ENCODE assay signal across 16 mouse cellular contexts in the genomic region with DNA sequence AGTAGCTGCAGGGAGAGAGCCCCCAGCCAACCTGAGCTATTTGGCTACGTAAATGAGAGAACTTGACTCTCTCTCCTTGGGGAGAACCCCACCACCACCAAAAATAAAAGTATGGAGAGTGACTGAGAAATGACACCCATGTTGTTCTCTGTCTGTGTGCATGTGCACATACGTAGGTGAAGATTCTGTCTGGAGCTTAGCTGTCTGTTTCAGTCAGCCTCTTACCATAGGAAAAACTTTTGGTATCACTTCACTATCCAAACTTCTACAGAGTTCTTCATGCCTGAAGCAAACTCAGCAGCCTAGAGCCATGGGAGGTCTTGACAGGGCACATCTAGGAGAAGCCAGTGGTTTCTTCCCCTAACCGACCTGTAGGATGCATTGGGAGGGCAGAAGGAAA. TPM values are rescaled to one million over a fixed set of nuclear protein-coding genes. Genes with fewer than 3 reads are reported as not detected.
"Had no signal": no experiment of that assay in that cellular context is flagged by ENCODE, and none has a peak within 500 bp of the region (broad histone marks: within the 10 kb centered on the region; RNA-seq: fewer than 3 reads in every experiment).

No protein-coding gene starts in this region.

- H3K9ac ChIP-seq: neural tube, embryonic 13.5 days; neural tube, embryonic 15.5 days; stomach, embryonic 15.5 days had no signal

- DNase-seq: retina, postnatal 1 day; right cerebral cortex, adult 18-20 months; right cerebral cortex, postnatal 14 days; right cerebral cortex, postnatal 25 days; right cerebral cortex, postnatal 4 days; spleen, adult 18-20 months; thymus, adult 18-20 months; thymus, adult 2 months; thymus, postnatal 14 days; thymus, postnatal 25 days; thymus, postnatal 36 days; thymus, postnatal 4 days had no signal

- H3K36me3 ChIP-seq: neural tube, embryonic 13.5 days; neural tube, embryonic 15.5 days; stomach, embryonic 15.5 days had no signal

- H3K4me1 ChIP-seq: neural tube, embryonic 13.5 days; neural tube, embryonic 15.5 days had no signal

- H3K9me3 ChIP-seq: neural tube, embryonic 13.5 days; neural tube, embryonic 15.5 days; stomach, embryonic 15.5 days had no signal

- H3K4me2 ChIP-seq: neural tube, embryonic 13.5 days; neural tube, embryonic 15.5 days; stomach, embryonic 15.5 days had no signal

- H3K4me3 ChIP-seq: neural tube, embryonic 13.5 days; neural tube, embryonic 15.5 days; stomach, embryonic 15.5 days had no signal

- H3K27ac ChIP-seq: neural tube, embryonic 13.5 days; neural tube, embryonic 15.5 days; stomach, embryonic 15.5 days; stomach, postnatal 0 days had no signal

- H3K27me3 ChIP-seq: neural tube, embryonic 13.5 days; neural tube, embryonic 15.5 days; stomach, embryonic 15.5 days had no signal

RNA-seq across cellular contexts. Expression of a gene that starts 2.5 kb away (rescaled TPM):
- polyA plus RNA-seq: neural tube, embryonic 13.5 days had no signal
